Mouse (Mus musculus): Measurements from ENCODE around the gene Gpr18.

DNA sequence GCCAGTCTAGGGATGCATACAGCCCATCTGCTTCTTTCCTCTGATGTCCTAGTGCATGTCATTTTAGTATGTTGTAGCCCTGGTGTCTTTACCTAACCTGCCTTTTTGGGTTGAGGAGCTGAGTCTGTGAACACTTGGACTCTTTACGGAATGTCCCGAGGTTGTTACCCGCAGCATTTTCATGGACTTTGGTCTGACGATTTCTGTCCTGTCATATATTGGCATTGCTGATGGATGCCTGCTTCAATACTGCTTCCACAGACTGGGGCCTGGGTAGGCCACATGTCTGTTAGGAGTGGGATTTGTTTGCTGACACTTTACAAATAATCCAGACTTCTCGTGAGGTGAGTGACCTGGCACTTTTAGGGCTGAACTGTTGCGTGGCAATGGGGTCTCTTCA is 21.8 kb downstream of the Gpr18 start:
- TF ChIP-seq CTCF (IDR thresholded peaks at IDR 0.05; ENCODE audit: borderline replicate concordance, extremely low read depth, insufficient read depth, insufficient read length): no peak
- TF ChIP-seq POLR2A (IDR thresholded peaks at IDR 0.05; ENCODE audit: borderline replicate concordance, extremely low read depth, insufficient read depth, insufficient read length, poor library complexity, severe bottlenecking): no peak

Measured in brain, embryonic 14.5 days (tissue).